Mouse (Mus musculus) left cerebral cortex, adult 9 months (tissue): ENCODE data around the gene Adam15.

ENCODE experiments used
- DNase-seq, 2 experiments: peaks; one replicate each; pipeline ENCODE4 v3.0.0; 2022; ENCODE audit warnings: low spot score in 2 of 2

Adam15 gene

GRCm38 (mm10) chr3:89349869-89350501 lies at the start of gene Adam15:
Gene Adam15 (minus strand): TSS chr3:89349996.
- peak; percentile 70 to 92 for DNase-seq

- no peak for DNase-seq
Observed at GRCm38 (mm10) chr3:89396654-89397005, 46.8 kb upstream of the Adam15 start.

- peak in 1 of 2 experiments; percentile 61 for DNase-seq
Observed at GRCm38 (mm10) chr3:89395806-89396653, 46.2 kb upstream of the Adam15 start.

- no peak for DNase-seq
Observed at GRCm38 (mm10) chr3:89395419-89395805, 45.6 kb upstream of the Adam15 start.

GRCm38 (mm10) chr3:89394894-89395256 lies 45.1 kb upstream of the Adam15 start:
- peak in 1 of 2 experiments; percentile 66 for DNase-seq

GRCm38 (mm10) chr3:89394006-89394893 lies 44.5 kb upstream of the Adam15 start, which contains the start of gene Zbtb7b:
Gene Zbtb7b (minus strand): TSS chr3:89394776.
- DNase-seq = peak in 1 of 2 experiments; percentile 61

GRCm38 (mm10) chr3:89393605-89394004 lies 43.8 kb upstream of the Adam15 start:
- DNase-seq = peak; percentile 91 to 97

GRCm38 (mm10) chr3:89392871-89393311 lies 43.1 kb upstream of the Adam15 start:
- DNase-seq = no peak

- peak in 1 of 2 experiments; percentile 37 for DNase-seq
Observed at GRCm38 (mm10) chr3:89391663-89392511, 42.1 kb upstream of the Adam15 start.

GRCm38 (mm10) chr3:89390699-89391662 lies 41.2 kb upstream of the Adam15 start:
- DNase-seq = no peak

GRCm38 (mm10) chr3:89390111-89390515 lies 40.3 kb upstream of the Adam15 start:
- DNase-seq = no peak

GRCm38 (mm10) chr3:89388901-89389740 lies 39.3 kb upstream of the Adam15 start:
- DNase-seq = peak in 1 of 2 experiments; percentile 32

- DNase-seq = peak in 1 of 2 experiments; percentile 43
Observed at GRCm38 (mm10) chr3:89388134-89388881, 38.5 kb upstream of the Adam15 start.

- no peak for DNase-seq
Observed at GRCm38 (mm10) chr3:89387632-89388031, 37.8 kb upstream of the Adam15 start.

GRCm38 (mm10) chr3:89386438-89387420 lies 36.9 kb upstream of the Adam15 start:
- DNase-seq = no peak

GRCm38 (mm10) chr3:89385451-89385850 lies 35.7 kb upstream of the Adam15 start:
- DNase-seq = no peak
